Mouse (Mus musculus): Measurements from ENCODE around the gene Cfi. TPM values are rescaled to one million over a fixed set of nuclear protein-coding genes. Genes with fewer than 3 reads are reported as not detected.

Cfi gene
- total RNA-seq, 4 experiments from 2014 or later, result 0.19 TPM; not detected in 3

GRCm38 (mm10) chr3:129923581-129923980 lies 87.9 kb downstream of the Cfi start:
- DNase-seq (ENCODE audit: low spot score in 2 of 2), result no peak

Other genes with a start within 250 kb of the Cfi start
- 1 to 10 TPM; 1.8 to 2.7 (median 2.3) TPM for gene Egf, start 80.6 kb upstream of the Cfi start, total RNA-seq (2022)
- under 1 TPM in 2 of 4 experiments, not detected in 2; 0.20 to 0.21 TPM for gene Lrit3, start 31.9 kb upstream of the Cfi start, total RNA-seq (2022)
- 1 to 10 TPM in 2 of 4 experiments, under 1 TPM in 2; 0.57 to 1.1 (median 0.92) TPM for gene Rrh, start 13.3 kb upstream of the Cfi start, total RNA-seq (2022)
- 10 to 100 TPM; 42.6 to 58.2 (median 51.6) TPM for gene Gar1, start 4.5 kb upstream of the Cfi start, total RNA-seq (2022)
- 10 to 100 TPM; 16.1 to 19.6 (median 17.7) TPM for gene Pla2g12a, start 42.7 kb downstream of the Cfi start, total RNA-seq (2022)
- 1 to 10 TPM; 3.6 to 6.7 (median 5.4) TPM for gene Casp6, start 65.5 kb downstream of the Cfi start, total RNA-seq (2022)
- gene Mcub, start 134.3 kb downstream of the Cfi start, total RNA-seq (2022), result 1 to 10 TPM in 3 of 4 experiments, under 1 TPM in 1; 0.93 to 3.7 (median 1.7) TPM
- 10 to 100 TPM; 56.3 to 71.2 (median 60.3) TPM for gene Sec24b, start 225.7 kb downstream of the Cfi start, total RNA-seq (2022)